Mouse (Mus musculus): Measurements from ENCODE around the gene Sgo2b.

DNA sequence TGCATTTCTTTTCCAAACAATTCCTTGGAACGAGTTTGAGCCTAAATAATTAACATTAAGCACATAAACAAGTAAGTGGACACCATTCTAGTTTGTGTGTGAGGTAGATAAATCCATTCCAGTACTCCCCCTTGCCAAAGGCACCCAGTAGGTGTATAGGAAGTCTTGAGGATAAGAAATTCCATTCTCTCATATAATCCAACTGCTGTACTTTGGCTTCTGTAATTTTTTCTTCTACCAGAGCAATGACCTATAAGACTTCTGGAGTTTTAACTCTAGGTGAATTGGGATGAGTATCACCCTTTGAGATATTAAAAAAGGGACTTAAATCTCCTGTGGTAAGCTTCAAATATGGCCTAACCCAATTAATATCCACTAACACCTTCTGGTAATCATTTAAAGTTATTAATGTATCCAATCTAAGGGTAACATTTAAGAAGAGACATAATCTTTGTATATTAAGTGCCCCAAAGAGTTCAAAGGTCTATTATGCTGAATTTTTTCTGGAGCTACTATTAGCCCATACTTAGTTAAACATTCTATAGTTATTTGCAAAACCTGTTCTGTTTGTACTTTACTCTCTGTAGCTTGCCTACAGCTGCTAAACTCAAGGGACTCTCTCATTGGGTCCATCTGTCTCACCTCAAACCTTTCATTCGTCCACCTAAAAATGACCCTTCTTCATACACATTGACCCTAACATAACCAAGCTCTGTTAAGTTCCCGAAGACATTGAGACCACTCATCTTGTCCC, 9.2 kb upstream of the Sgo2b start:
- TF ChIP-seq CTCF (IDR thresholded peaks at IDR 0.05; ENCODE audit: control insufficient read depth, insufficient read depth, insufficient read length) (no peak), CEBPB (IDR thresholded peaks at IDR 0.05; ENCODE audit: low read depth) (no peak), MYOG (IDR thresholded peaks at IDR 0.05; ENCODE audit: control insufficient read depth, extremely low read depth, insufficient read length) (no peak), USF1 (IDR thresholded peaks at IDR 0.05; ENCODE audit: low read depth) (no peak), MYOD1 (IDR thresholded peaks at IDR 0.05; ENCODE audit: control insufficient read depth, insufficient read length, low read depth) (no peak), MAX (IDR thresholded peaks at IDR 0.05) (no peak)

All from C2C12 (cell line).